Mouse (Mus musculus): ENCODE results near the gene Vsig2. TPM values are rescaled to one million over a fixed set of nuclear protein-coding genes. Genes with fewer than 3 reads are reported as not detected.
A peak's percentile ranks its signal among the peaks of the same experiment; 100 is the strongest.

The Vsig2 gene
- polyA plus RNA-seq, 1 experiment from 2014 or later: 1.3 TPM

DNA sequence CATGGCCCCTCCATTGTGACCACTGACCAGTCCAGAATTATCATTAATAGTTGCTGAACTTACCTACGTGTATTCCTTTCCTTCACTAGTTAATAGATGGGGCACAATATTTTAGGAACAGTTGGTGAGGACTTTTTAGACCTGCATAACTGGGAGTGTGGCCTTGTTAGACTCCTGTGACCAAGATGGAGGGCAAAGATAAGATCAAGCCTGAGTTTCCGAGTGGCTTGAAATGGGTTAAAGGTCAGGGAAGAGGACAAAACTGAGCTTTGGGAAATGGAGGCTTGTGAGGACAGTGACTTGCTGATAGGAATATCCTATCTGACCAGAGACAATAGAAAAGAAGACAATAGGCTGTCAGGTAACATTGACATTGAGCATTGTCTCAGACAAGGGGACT, 13.6 kb upstream of the Vsig2 start:
- Histone ChIP-seq H3K9ac (replicated peaks) (no peak overlapping the region), H3K4me2 (ENCODE audit: low read depth, low read length) (no peak overlapping the region), H3K4me3 (ENCODE audit: low read depth, low read length) (no peak overlapping the region), H3K9me3 (ENCODE audit: low read length) (no peaks in the 10 kb centered on the region), H3K27me3 (ENCODE audit: insufficient read depth, low read length) (peaks cover 37% of the 10 kb centered on the region), H3K27ac (ENCODE audit: low read depth) (no peak overlapping the region), H3K4me1 (ENCODE audit: insufficient read depth) (peaks cover 13% of the 10 kb centered on the region), H3K36me3 (replicated peaks; ENCODE audit: insufficient read depth, low read length) (peaks cover 11% of the 10 kb centered on the region; the same call in 1 of the 2 replicates)
- TF ChIP-seq EP300 (IDR thresholded peaks at IDR 0.05; ENCODE audit: low read depth) (no peak), CTCF (IDR thresholded peaks at IDR 0.05; ENCODE audit: low read depth) (no peak)
- DNase-seq (no peak), ATAC-seq (no peak)
- 75% methylated on average over 2 of the region's 2 CpGs for WGBS (ENCODE audit: insufficient replicate concordance)

- Histone ChIP-seq H3K27me3 (ENCODE audit: insufficient read depth, low read length) (peaks cover 48% of the 10 kb centered on the region), H3K27ac (ENCODE audit: low read depth) (no peak overlapping the region), H3K4me2 (ENCODE audit: low read depth, low read length) (peak overlapping the region; percentile 72), H3K9me3 (ENCODE audit: low read length) (no peaks in the 10 kb centered on the region), H3K4me1 (ENCODE audit: insufficient read depth) (peaks cover 19% of the 10 kb centered on the region), H3K4me3 (ENCODE audit: low read depth, low read length) (peak overlapping the region; percentile 41; the same call in 1 of the 2 replicates), H3K9ac (replicated peaks) (no peak overlapping the region), H3K36me3 (replicated peaks; ENCODE audit: insufficient read depth, low read length) (peaks cover 11% of the 10 kb centered on the region; the same call in 1 of the 2 replicates)
- DNase-seq: peak; percentile 35
- 23% methylated on average over 21 of the region's 21 CpGs for WGBS (ENCODE audit: insufficient replicate concordance)
- peak; percentile 45 for TF ChIP-seq CTCF (IDR thresholded peaks at IDR 0.05; ENCODE audit: low read depth)
- TF ChIP-seq EP300 (IDR thresholded peaks at IDR 0.05; ENCODE audit: low read depth): no peak
- ATAC-seq: no peak
These were observed 12.3 kb upstream of the Vsig2 start for GRCm38 (mm10) chr9:37526443-37527395.

- Histone ChIP-seq H3K36me3 (replicated peaks; ENCODE audit: insufficient read depth, low read length) (peaks cover 11% of the 10 kb centered on the region; the same call in 1 of the 2 replicates), H3K4me1 (ENCODE audit: insufficient read depth) (peaks cover 19% of the 10 kb centered on the region), H3K4me2 (ENCODE audit: low read depth, low read length) (peak within 1 kb of the TSS; percentile 72), H3K27me3 (ENCODE audit: insufficient read depth, low read length) (peaks cover 48% of the 10 kb centered on the region), H3K4me3 (ENCODE audit: low read depth, low read length) (peak within 1 kb of the TSS; percentile 41), H3K27ac (ENCODE audit: low read depth) (peak within 1 kb of the TSS; percentile 69), H3K9ac (replicated peaks) (peak within 1 kb of the TSS; percentile 55; the same call in 1 of the 2 replicates), H3K9me3 (ENCODE audit: low read length) (no peaks in the 10 kb centered on the region)
- TF ChIP-seq EP300 (IDR thresholded peaks at IDR 0.05; ENCODE audit: low read depth): no peak
- TF ChIP-seq CTCF (IDR thresholded peaks at IDR 0.05; ENCODE audit: low read depth): 0 out of 2 replicates have a peak, but pooled peaks have one; percentile 5
- WGBS (ENCODE audit: insufficient replicate concordance): 5% methylated on average over 41 of the region's 41 CpGs
- DNase-seq (peak; percentile 78), ATAC-seq (peak; percentile 72)
These were observed 11.4 kb upstream of the Vsig2 start, which contains the start of gene Esam for GRCm38 (mm10) chr9:37527396-37528224. Gene Esam (plus strand): TSS chr9:37528078.

DNA sequence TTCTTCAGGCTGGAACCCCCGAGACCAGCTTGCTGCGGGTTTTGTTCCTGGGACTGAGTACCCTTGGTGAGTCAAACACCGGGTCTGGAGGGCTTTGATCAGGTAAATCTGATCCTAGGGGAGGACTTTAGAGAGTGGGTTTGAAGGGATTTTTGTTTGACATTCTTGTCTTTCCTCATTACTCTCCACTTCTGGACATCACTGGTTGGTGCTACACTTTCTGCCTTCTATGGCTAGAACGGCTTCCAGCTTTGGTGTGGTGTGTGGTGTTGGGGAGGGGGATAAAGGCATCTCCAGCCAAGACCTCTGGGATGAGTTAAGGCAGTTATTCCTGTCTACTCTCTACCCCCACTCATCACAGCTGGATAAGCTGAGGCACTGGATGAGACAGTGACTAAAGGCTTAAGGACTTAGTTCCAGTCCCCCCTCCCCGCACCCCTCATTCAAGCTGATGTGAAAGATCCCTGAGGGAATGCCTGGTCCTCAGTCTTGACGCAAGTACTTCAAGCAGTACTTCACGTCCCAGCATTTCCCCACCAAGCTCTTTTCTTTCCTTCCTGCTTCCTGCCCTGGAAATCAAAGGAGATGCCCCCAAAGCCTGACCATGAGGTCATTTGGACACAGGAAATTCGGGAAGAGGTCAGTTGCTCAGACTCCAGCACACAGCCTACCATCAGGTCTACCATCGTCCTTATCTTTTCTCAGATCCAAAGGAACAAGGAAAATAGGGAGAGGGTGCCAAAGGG, 10.7 kb upstream of the Vsig2 start:
- Histone ChIP-seq H3K4me1 (ENCODE audit: insufficient read depth) (peaks cover 19% of the 10 kb centered on the region), H3K9me3 (ENCODE audit: low read length) (no peaks in the 10 kb centered on the region), H3K4me2 (ENCODE audit: low read depth, low read length) (peak overlapping the region; percentile 72; the same call in 1 of the 2 replicates), H3K4me3 (ENCODE audit: low read depth, low read length) (peak overlapping the region; percentile 41), H3K27ac (ENCODE audit: low read depth) (peak overlapping the region; percentile 69), H3K27me3 (ENCODE audit: insufficient read depth, low read length) (peaks cover 48% of the 10 kb centered on the region), H3K36me3 (replicated peaks; ENCODE audit: insufficient read depth, low read length) (peaks cover 8% of the 10 kb centered on the region; the same call in 1 of the 2 replicates), H3K9ac (replicated peaks) (no peak overlapping the region)
- DNase-seq (no peak), ATAC-seq (no peak)
- 24% methylated on average over 9 of the region's 9 CpGs for WGBS (ENCODE audit: insufficient replicate concordance)
- TF ChIP-seq CTCF (IDR thresholded peaks at IDR 0.05; ENCODE audit: low read depth) (no peak), EP300 (IDR thresholded peaks at IDR 0.05; ENCODE audit: low read depth) (0 out of 2 replicates have a peak, but pooled peaks have one; percentile 54)

GRCm38 (mm10) chr9:37530031-37530887, 8.8 kb upstream of the Vsig2 start:
- WGBS (ENCODE audit: insufficient replicate concordance): 2% methylated on average over 32 of the region's 32 CpGs
- peak; percentile 57 for ATAC-seq
- peak overlapping the region; percentile 45; the same call in 1 of the 2 replicates for H3K9ac ChIP-seq (replicated peaks)
- H3K27ac ChIP-seq (ENCODE audit: low read depth): peak overlapping the region; percentile 64
- peaks cover 48% of the 10 kb centered on the region for H3K27me3 ChIP-seq (ENCODE audit: insufficient read depth, low read length)
- peak; percentile 56 for DNase-seq
- no peaks in the 10 kb centered on the region for H3K36me3 ChIP-seq (replicated peaks; ENCODE audit: insufficient read depth, low read length)
- TF ChIP-seq CTCF (IDR thresholded peaks at IDR 0.05; ENCODE audit: low read depth) (peak; percentile 36), EP300 (IDR thresholded peaks at IDR 0.05; ENCODE audit: low read depth) (peak; percentile 65)
- no peaks in the 10 kb centered on the region for H3K9me3 ChIP-seq (ENCODE audit: low read length)
- H3K4me3 ChIP-seq (ENCODE audit: low read depth, low read length): peak overlapping the region; percentile 23
- peaks cover 19% of the 10 kb centered on the region for H3K4me1 ChIP-seq (ENCODE audit: insufficient read depth)
- H3K4me2 ChIP-seq (ENCODE audit: low read depth, low read length): peak overlapping the region; percentile 66
